Mouse (Mus musculus): ENCODE measurements around the gene Kcnj6. TPM values are rescaled to one million over a fixed set of nuclear protein-coding genes. Genes with fewer than 3 reads are reported as not detected.
"Not testable (repeated sequence)": the region's sequence is repeated elsewhere in the genome, so short reads cannot be mapped to it uniquely, and the experiment has no call there.

Gene Kcnj6
- polyA plus RNA-seq, 1 experiment from 2014 or later, result 0.10 TPM

- not testable (repeated sequence) for H3K9ac ChIP-seq; H3K4me2 ChIP-seq; ATAC-seq (replicated peaks; ENCODE audit: insufficient number of reproducible peaks, insufficient read depth, low FRiP score, low read depth); H3K36me3 ChIP-seq; H3K27me3 ChIP-seq; H3K4me1 ChIP-seq (replicated peaks); H3K27ac ChIP-seq; H3K4me3 ChIP-seq; H3K9me3 ChIP-seq (replicated peaks)
- WGBS, result 6% methylated on average over 1 of the region's 1 CpGs
Measured at GRCm38 (mm10) chr16:94809286-94809685, 188.2 kb downstream of the Kcnj6 start.

GRCm38 (mm10) chr16:94798241-94798640, 199.3 kb downstream of the Kcnj6 start:
- H3K9me3 ChIP-seq (replicated peaks), result no peaks in the 10 kb centered on the region
- ATAC-seq (replicated peaks; ENCODE audit: insufficient number of reproducible peaks, insufficient read depth, low FRiP score, low read depth), result no peak
- no peak overlapping the region for H3K9ac ChIP-seq
- H3K4me3 ChIP-seq, result no peak overlapping the region
- H3K27ac ChIP-seq, result no peak overlapping the region
- no peaks in the 10 kb centered on the region for H3K27me3 ChIP-seq
- H3K4me1 ChIP-seq (replicated peaks), result no peaks in the 10 kb centered on the region
- no peak overlapping the region for H3K4me2 ChIP-seq
- WGBS, result 76% methylated on average over 11 of the region's 12 CpGs
- H3K36me3 ChIP-seq, result no peaks in the 10 kb centered on the region

- Histone ChIP-seq H3K36me3 (no peaks in the 10 kb centered on the region), H3K27me3 (no peaks in the 10 kb centered on the region), H3K4me3 (no peak overlapping the region), H3K9me3 (replicated peaks) (no peaks in the 10 kb centered on the region), H3K27ac (no peak overlapping the region), H3K9ac (no peak overlapping the region), H3K4me2 (no peak overlapping the region), H3K4me1 (replicated peaks) (no peaks in the 10 kb centered on the region)
- no peak for ATAC-seq (replicated peaks; ENCODE audit: insufficient number of reproducible peaks, insufficient read depth, low FRiP score, low read depth)
- 77% methylated on average over 6 of the region's 6 CpGs for WGBS
Measured at GRCm38 (mm10) chr16:94797366-94797765, 200.1 kb downstream of the Kcnj6 start.

- Histone ChIP-seq H3K27me3 (no peaks in the 10 kb centered on the region), H3K36me3 (no peaks in the 10 kb centered on the region), H3K4me1 (replicated peaks) (no peaks in the 10 kb centered on the region), H3K9ac (no peak overlapping the region), H3K4me3 (no peak overlapping the region), H3K4me2 (no peak overlapping the region), H3K9me3 (replicated peaks) (no peaks in the 10 kb centered on the region), H3K27ac (no peak overlapping the region)
- 55% methylated on average over 7 of the region's 7 CpGs for WGBS
- ATAC-seq (replicated peaks; ENCODE audit: insufficient number of reproducible peaks, insufficient read depth, low FRiP score, low read depth), result no peak
Measured at GRCm38 (mm10) chr16:94793041-94793440, 204.5 kb downstream of the Kcnj6 start.

GRCm38 (mm10) chr16:94789958-94790357, 207.5 kb downstream of the Kcnj6 start:
- no peaks in the 10 kb centered on the region for H3K9me3 ChIP-seq (replicated peaks)
- no peak overlapping the region for H3K4me3 ChIP-seq
- no peak overlapping the region for H3K9ac ChIP-seq
- ATAC-seq (replicated peaks; ENCODE audit: insufficient number of reproducible peaks, insufficient read depth, low FRiP score, low read depth), result no peak
- WGBS, result 23% methylated on average over 6 of the region's 6 CpGs
- no peak overlapping the region for H3K27ac ChIP-seq
- H3K36me3 ChIP-seq, result no peaks in the 10 kb centered on the region
- H3K4me1 ChIP-seq (replicated peaks), result no peaks in the 10 kb centered on the region
- no peaks in the 10 kb centered on the region for H3K27me3 ChIP-seq
- no peak overlapping the region for H3K4me2 ChIP-seq

GRCm38 (mm10) chr16:94788716-94789115, 208.8 kb downstream of the Kcnj6 start:
- 75% methylated on average over 7 of the region's 7 CpGs for WGBS

GRCm38 (mm10) chr16:94788165-94788564, 209.3 kb downstream of the Kcnj6 start:
- Histone ChIP-seq H3K4me3 (no peak overlapping the region), H3K36me3 (no peaks in the 10 kb centered on the region), H3K9me3 (replicated peaks) (no peaks in the 10 kb centered on the region), H3K27me3 (no peaks in the 10 kb centered on the region), H3K4me2 (no peak overlapping the region), H3K27ac (no peak overlapping the region), H3K9ac (no peak overlapping the region), H3K4me1 (replicated peaks) (no peaks in the 10 kb centered on the region)
- no peak for ATAC-seq (replicated peaks; ENCODE audit: insufficient number of reproducible peaks, insufficient read depth, low FRiP score, low read depth)
- 8% methylated on average over 16 of the region's 16 CpGs for WGBS

More at GRCm38 (mm10) chr16:94788716-94789115, 208.8 kb downstream of the Kcnj6 start:
- no peaks in the 10 kb centered on the region for H3K27me3 ChIP-seq
- no peaks in the 10 kb centered on the region for H3K4me1 ChIP-seq (replicated peaks)
- H3K4me2 ChIP-seq, result no peak overlapping the region
- no peak for ATAC-seq (replicated peaks; ENCODE audit: insufficient number of reproducible peaks, insufficient read depth, low FRiP score, low read depth)
- H3K4me3 ChIP-seq, result no peak overlapping the region
- no peak overlapping the region for H3K27ac ChIP-seq
- no peak overlapping the region for H3K9ac ChIP-seq
- H3K36me3 ChIP-seq, result no peaks in the 10 kb centered on the region
- H3K9me3 ChIP-seq (replicated peaks), result no peaks in the 10 kb centered on the region

GRCm38 (mm10) chr16:94785873-94786272, 211.6 kb downstream of the Kcnj6 start:
- H3K4me1 ChIP-seq (replicated peaks), result no peaks in the 10 kb centered on the region
- no peak overlapping the region for H3K27ac ChIP-seq
- no peaks in the 10 kb centered on the region for H3K27me3 ChIP-seq
- H3K9ac ChIP-seq, result no peak overlapping the region
- no peaks in the 10 kb centered on the region for H3K36me3 ChIP-seq
- H3K9me3 ChIP-seq (replicated peaks), result no peaks in the 10 kb centered on the region
- 76% methylated on average over 5 of the region's 5 CpGs for WGBS
- H3K4me2 ChIP-seq, result no peak overlapping the region
- no peak overlapping the region for H3K4me3 ChIP-seq
- ATAC-seq (replicated peaks; ENCODE audit: insufficient number of reproducible peaks, insufficient read depth, low FRiP score, low read depth), result no peak

- H3K36me3 ChIP-seq, result no peaks in the 10 kb centered on the region
- ATAC-seq (replicated peaks; ENCODE audit: insufficient number of reproducible peaks, insufficient read depth, low FRiP score, low read depth), result no peak
- no peaks in the 10 kb centered on the region for H3K27me3 ChIP-seq
- 66% methylated on average over 7 of the region's 7 CpGs for WGBS
- H3K9me3 ChIP-seq (replicated peaks), result no peaks in the 10 kb centered on the region
- H3K4me1 ChIP-seq (replicated peaks), result no peaks in the 10 kb centered on the region
- H3K4me2 ChIP-seq, result no peak overlapping the region
- H3K4me3 ChIP-seq, result no peak overlapping the region
- no peak overlapping the region for H3K27ac ChIP-seq
- no peak overlapping the region for H3K9ac ChIP-seq
Measured at GRCm38 (mm10) chr16:94783696-94784095, 213.8 kb downstream of the Kcnj6 start.

- no peaks in the 10 kb centered on the region for H3K9me3 ChIP-seq (replicated peaks)
- no peak for ATAC-seq (replicated peaks; ENCODE audit: insufficient number of reproducible peaks, insufficient read depth, low FRiP score, low read depth)
- H3K27ac ChIP-seq, result no peak overlapping the region
Measured at GRCm38 (mm10) chr16:94782110-94782946, 215.2 kb downstream of the Kcnj6 start.

GRCm38 (mm10) chr16:94773928-94774327, 223.6 kb downstream of the Kcnj6 start:
- Histone ChIP-seq H3K27me3 (no peaks in the 10 kb centered on the region), H3K4me2 (no peak overlapping the region), H3K4me3 (no peak overlapping the region), H3K9ac (no peak overlapping the region), H3K4me1 (replicated peaks) (no peaks in the 10 kb centered on the region), H3K9me3 (replicated peaks) (no peaks in the 10 kb centered on the region), H3K27ac (no peak overlapping the region), H3K36me3 (no peaks in the 10 kb centered on the region)
- WGBS, result 71% methylated on average over 5 of the region's 5 CpGs
- ATAC-seq (replicated peaks; ENCODE audit: insufficient number of reproducible peaks, insufficient read depth, low FRiP score, low read depth), result no peak

More at GRCm38 (mm10) chr16:94782110-94782946, 215.2 kb downstream of the Kcnj6 start:
- H3K4me3 ChIP-seq, result no peak overlapping the region
- no peak overlapping the region for H3K4me2 ChIP-seq
- no peaks in the 10 kb centered on the region for H3K27me3 ChIP-seq
- H3K9ac ChIP-seq, result no peak overlapping the region
- no peaks in the 10 kb centered on the region for H3K4me1 ChIP-seq (replicated peaks)
- no peaks in the 10 kb centered on the region for H3K36me3 ChIP-seq
- WGBS, result 76% methylated on average over 24 of the region's 24 CpGs

GRCm38 (mm10) chr16:94767606-94768005, 229.9 kb downstream of the Kcnj6 start:
- WGBS, result 54% methylated on average over 6 of the region's 6 CpGs
- Histone ChIP-seq H3K27me3 (no peaks in the 10 kb centered on the region), H3K9ac (no peak overlapping the region), H3K4me1 (replicated peaks) (peaks cover 14% of the 10 kb centered on the region), H3K4me2 (no peak overlapping the region), H3K36me3 (no peaks in the 10 kb centered on the region), H3K9me3 (replicated peaks) (peaks cover 5% of the 10 kb centered on the region; the same call in 1 of the 2 replicates), H3K27ac (no peak overlapping the region), H3K4me3 (no peak overlapping the region)
- no peak for ATAC-seq (replicated peaks; ENCODE audit: insufficient number of reproducible peaks, insufficient read depth, low FRiP score, low read depth)

Data from heart, embryonic 15.5 days (tissue).